Mouse (Mus musculus): ENCODE data around the gene Arv1. TPM values are rescaled to one million over a fixed set of nuclear protein-coding genes. Genes with fewer than 3 reads are reported as not detected.

The Arv1 gene
- 25.2 and 28.1 TPM in 2 replicates for polyA plus RNA-seq (2015; fragmentation: Nextera tagmentation; extraction: Ambion mirVana)

- Histone ChIP-seq H3K4me3 (replicated peaks) (peak within 1 kb of the TSS; percentile 87), H3K4me1 (peaks cover 26% of the 10 kb centered on the region), H3K9me3 (replicated peaks) (no peaks in the 10 kb centered on the region), H3K4me2 (peak within 1 kb of the TSS; percentile 85), H3K36me3 (peaks cover 20% of the 10 kb centered on the region), H3K27me3 (no peaks in the 10 kb centered on the region), H3K9ac (peak within 1 kb of the TSS; percentile 81), H3K27ac (peak within 1 kb of the TSS; percentile 64; the same call in 1 of the 2 replicates)
- under 1% methylated on average over 59 of the region's 59 CpGs for WGBS
- peak; percentile 100 for ATAC-seq (replicated peaks; ENCODE audit: low FRiP score)
Observed at GRCm38 (mm10) chr8:124721862-124722515, at the start of gene Arv1, which contains the start of gene Ttc13. TSS of gene Arv1 (plus strand) at chr8:124722139. TSS of gene Ttc13 (minus strand) at chr8:124721983.

- Histone ChIP-seq H3K9ac (no peak overlapping the region), H3K9me3 (replicated peaks) (no peaks in the 10 kb centered on the region), H3K4me1 (0 out of 2 replicates have a peak, but pooled peaks cover 3% of the 10 kb centered on the region), H3K36me3 (peaks cover 49% of the 10 kb centered on the region), H3K4me2 (no peak overlapping the region), H3K4me3 (replicated peaks) (no peak overlapping the region), H3K27me3 (no peaks in the 10 kb centered on the region), H3K27ac (no peak overlapping the region)
- 89% methylated on average over 2 of the region's 2 CpGs for WGBS
- ATAC-seq (replicated peaks; ENCODE audit: low FRiP score) = no peak
Observed at GRCm38 (mm10) chr8:124672345-124672744, 49.6 kb upstream of the Arv1 start.

- peaks cover 73% of the 10 kb centered on the region for H3K36me3 ChIP-seq
- no peak overlapping the region for H3K4me3 ChIP-seq (replicated peaks)
- H3K4me1 ChIP-seq = 0 out of 2 replicates have a peak, but pooled peaks cover 4% of the 10 kb centered on the region
- H3K9ac ChIP-seq = no peak overlapping the region
- H3K27me3 ChIP-seq = no peaks in the 10 kb centered on the region
- no peak overlapping the region for H3K4me2 ChIP-seq
- H3K27ac ChIP-seq = no peak overlapping the region
- ATAC-seq (replicated peaks; ENCODE audit: low FRiP score) = no peak
- WGBS = 99% methylated on average over 4 of the region's 4 CpGs
- no peaks in the 10 kb centered on the region for H3K9me3 ChIP-seq (replicated peaks)
Observed at GRCm38 (mm10) chr8:124676661-124677060, 45.3 kb upstream of the Arv1 start.

- WGBS = 91% methylated on average over 7 of the region's 7 CpGs
- ATAC-seq (replicated peaks; ENCODE audit: low FRiP score) = peak; percentile 29; the same call in 1 of the 2 replicates
Observed at GRCm38 (mm10) chr8:124677078-124677477, 44.9 kb upstream of the Arv1 start.

GRCm38 (mm10) chr8:124677486-124677885, 44.5 kb upstream of the Arv1 start:
- peak; percentile 74 for ATAC-seq (replicated peaks; ENCODE audit: low FRiP score)
- no peak overlapping the region for H3K4me2 ChIP-seq
- peaks cover 71% of the 10 kb centered on the region for H3K36me3 ChIP-seq
- H3K27ac ChIP-seq = peak overlapping the region; percentile 61
- H3K4me3 ChIP-seq (replicated peaks) = no peak overlapping the region
- 49% methylated on average over 12 of the region's 12 CpGs for WGBS
- no peak overlapping the region for H3K9ac ChIP-seq
- H3K9me3 ChIP-seq (replicated peaks) = no peaks in the 10 kb centered on the region
- 0 out of 2 replicates have a peak, but pooled peaks cover 4% of the 10 kb centered on the region for H3K4me1 ChIP-seq
- no peaks in the 10 kb centered on the region for H3K27me3 ChIP-seq

More at GRCm38 (mm10) chr8:124677078-124677477, 44.9 kb upstream of the Arv1 start:
- Histone ChIP-seq H3K9me3 (replicated peaks) (no peaks in the 10 kb centered on the region), H3K4me3 (replicated peaks) (no peak overlapping the region), H3K4me2 (no peak overlapping the region), H3K27ac (peak overlapping the region; percentile 61), H3K4me1 (0 out of 2 replicates have a peak, but pooled peaks cover 4% of the 10 kb centered on the region), H3K9ac (no peak overlapping the region), H3K27me3 (no peaks in the 10 kb centered on the region), H3K36me3 (peaks cover 73% of the 10 kb centered on the region)

- Histone ChIP-seq H3K9me3 (replicated peaks) (no peaks in the 10 kb centered on the region), H3K9ac (no peak overlapping the region), H3K36me3 (peaks cover 68% of the 10 kb centered on the region), H3K4me2 (no peak overlapping the region), H3K4me1 (0 out of 2 replicates have a peak, but pooled peaks cover 4% of the 10 kb centered on the region), H3K4me3 (replicated peaks) (no peak overlapping the region), H3K27me3 (no peaks in the 10 kb centered on the region), H3K27ac (no peak overlapping the region)
- WGBS = 86% methylated on average over 13 of the region's 13 CpGs
- no peak for ATAC-seq (replicated peaks; ENCODE audit: low FRiP score)
Observed at GRCm38 (mm10) chr8:124678246-124678645, 43.7 kb upstream of the Arv1 start.

- no peak for ATAC-seq (replicated peaks; ENCODE audit: low FRiP score)
- peaks cover 75% of the 10 kb centered on the region for H3K36me3 ChIP-seq
- 89% methylated on average over 10 of the region's 10 CpGs for WGBS
Observed at GRCm38 (mm10) chr8:124681077-124681791, 40.7 kb upstream of the Arv1 start.

GRCm38 (mm10) chr8:124681792-124682157, 40.2 kb upstream of the Arv1 start:
- H3K4me1 ChIP-seq = 0 out of 2 replicates have a peak, but pooled peaks cover 4% of the 10 kb centered on the region
- no peak overlapping the region for H3K9ac ChIP-seq
- no peak overlapping the region for H3K4me3 ChIP-seq (replicated peaks)
- H3K27ac ChIP-seq = no peak overlapping the region
- no peak overlapping the region for H3K4me2 ChIP-seq
- no peaks in the 10 kb centered on the region for H3K9me3 ChIP-seq (replicated peaks)
- peaks cover 76% of the 10 kb centered on the region for H3K36me3 ChIP-seq
- H3K27me3 ChIP-seq = no peaks in the 10 kb centered on the region
- no peak for ATAC-seq (replicated peaks; ENCODE audit: low FRiP score)
- 82% methylated on average over 10 of the region's 10 CpGs for WGBS

More at GRCm38 (mm10) chr8:124681077-124681791, 40.7 kb upstream of the Arv1 start:
- Histone ChIP-seq H3K27ac (no peak overlapping the region), H3K4me1 (0 out of 2 replicates have a peak, but pooled peaks cover 4% of the 10 kb centered on the region), H3K9ac (no peak overlapping the region), H3K9me3 (replicated peaks) (no peaks in the 10 kb centered on the region), H3K27me3 (no peaks in the 10 kb centered on the region), H3K4me3 (replicated peaks) (no peak overlapping the region), H3K4me2 (no peak overlapping the region)

GRCm38 (mm10) chr8:124682218-124682617, 39.7 kb upstream of the Arv1 start:
- no peak overlapping the region for H3K4me2 ChIP-seq
- no peaks in the 10 kb centered on the region for H3K27me3 ChIP-seq
- no peak overlapping the region for H3K4me3 ChIP-seq (replicated peaks)
- no peak overlapping the region for H3K9ac ChIP-seq
- 86% methylated on average over 10 of the region's 10 CpGs for WGBS
- H3K27ac ChIP-seq = no peak overlapping the region
- no peak for ATAC-seq (replicated peaks; ENCODE audit: low FRiP score)
- 0 out of 2 replicates have a peak, but pooled peaks cover 2% of the 10 kb centered on the region for H3K4me1 ChIP-seq
- no peaks in the 10 kb centered on the region for H3K9me3 ChIP-seq (replicated peaks)
- H3K36me3 ChIP-seq = peaks cover 75% of the 10 kb centered on the region

GRCm38 (mm10) chr8:124688899-124689298, 33.0 kb upstream of the Arv1 start:
- H3K4me1 ChIP-seq = no peaks in the 10 kb centered on the region
- 79% methylated on average over 13 of the region's 13 CpGs for WGBS
- no peak for ATAC-seq (replicated peaks; ENCODE audit: low FRiP score)

GRCm38 (mm10) chr8:124691706-124692105, 30.2 kb upstream of the Arv1 start:
- no peak overlapping the region for H3K9ac ChIP-seq
- no peak overlapping the region for H3K4me3 ChIP-seq (replicated peaks)
- no peak overlapping the region for H3K27ac ChIP-seq
- no peak for ATAC-seq (replicated peaks; ENCODE audit: low FRiP score)
- H3K36me3 ChIP-seq = peaks cover 61% of the 10 kb centered on the region
- H3K4me1 ChIP-seq = no peaks in the 10 kb centered on the region
- H3K9me3 ChIP-seq (replicated peaks) = no peaks in the 10 kb centered on the region
- H3K4me2 ChIP-seq = no peak overlapping the region
- no peaks in the 10 kb centered on the region for H3K27me3 ChIP-seq
- 91% methylated on average over 4 of the region's 4 CpGs for WGBS

More at GRCm38 (mm10) chr8:124688899-124689298, 33.0 kb upstream of the Arv1 start:
- H3K4me2 ChIP-seq = no peak overlapping the region
- H3K27me3 ChIP-seq = no peaks in the 10 kb centered on the region
- peaks cover 69% of the 10 kb centered on the region for H3K36me3 ChIP-seq
- H3K9ac ChIP-seq = no peak overlapping the region
- H3K4me3 ChIP-seq (replicated peaks) = no peak overlapping the region
- no peaks in the 10 kb centered on the region for H3K9me3 ChIP-seq (replicated peaks)
- H3K27ac ChIP-seq = no peak overlapping the region
